Mouse (Mus musculus) neural tube, embryonic 11.5 days (tissue): ENCODE measurements around the gene Gm10521. TPM values are rescaled to one million over a fixed set of nuclear protein-coding genes. Genes with fewer than 3 reads are reported as not detected.
"Not testable (repeated sequence)": the region's sequence is repeated elsewhere in the genome, so short reads cannot be mapped to it uniquely, and the experiment has no call there.

Experiments
- ATAC-seq: fragments of 200-750 bp; cut with Nextera tagmentation; 2 replicates; pipeline ENCODE4 v1.8.0; 2017; ENCODE audit warnings: moderate number of reproducible peaks, mild to moderate bottlenecking, moderate TSS enrichment, moderate library complexity; ENCODE audit not compliant: insufficient read depth, low FRiP score, low TSS enrichment
- DNase-seq: peaks from one replicate; pipeline ENCODE4 v3.0.0-alpha.2; 2015; ENCODE audit warnings: low spot score
- H3K27ac ChIP-seq: fragments of 300-500 bp; sonication (generic); 2 replicates; pipeline ENCODE4 v1.5.1; 2014; ENCODE audit warnings: low read depth, mild to moderate bottlenecking, low read length
- H3K27me3 ChIP-seq: fragments of 300-500 bp; sonication (generic); 2 replicates; pipeline ENCODE4 v1.6.1; 2014; ENCODE audit warnings: mild to moderate bottlenecking, low read length, mixed read lengths; ENCODE audit not compliant: control insufficient read depth, insufficient read depth
- H3K36me3 ChIP-seq: fragments of 300-500 bp; sonication (generic); 2 replicates; pipeline ENCODE4 v1.6.1; 2014; ENCODE audit warnings: mild to moderate bottlenecking, low read length, moderate library complexity, mixed read lengths; ENCODE audit not compliant: control insufficient read depth, insufficient read depth
- H3K4me1 ChIP-seq: fragments of 300-500 bp; sonication (generic); 2 replicates; pipeline ENCODE4 v1.6.1; 2014; ENCODE audit warnings: low read length, mixed read lengths; ENCODE audit not compliant: control insufficient read depth, insufficient read depth
- H3K4me2 ChIP-seq: fragments of 300-500 bp; sonication (generic); 2 replicates; pipeline ENCODE4 v1.6.1; 2014; ENCODE audit warnings: low read depth, mild to moderate bottlenecking, moderate library complexity
- H3K4me3 ChIP-seq: fragments of 300-500 bp; sonication (generic); 2 replicates; pipeline ENCODE4 v1.5.1; 2014; ENCODE audit warnings: low read depth, low read length
- H3K9ac ChIP-seq: fragments of 300-500 bp; sonication (generic); 2 replicates; pipeline ENCODE4 v1.6.1; 2014; ENCODE audit warnings: mild to moderate bottlenecking, low read length
- H3K9me3 ChIP-seq: fragments of 300-500 bp; sonication (generic); 2 replicates; pipeline ENCODE4 v1.6.1; 2016; ENCODE audit warnings: low read length; ENCODE audit not compliant: control insufficient read depth
- WGBS: fragments of 180-500 bp; shearing (Covaris S2); extraction: QIAGEN DNeasy Blood & Tissue Kit; methylation state at CpG from one replicate; pipeline ENCODE4 v1.1.7; 2014; 5-methylcytosine and 5-hydroxymethylcytosine counted together
- polyA plus RNA-seq: library from polyadenylated mRNA; unstranded; fragments of >200 nt; fragmentation: Nextera tagmentation; extraction: Ambion mirVana; gene quantifications from 2 replicates; pipeline ENCODE4 v1.2.1, GENCODE M21; 2014

Gm10521 gene
- not detected in 2 replicates for polyA plus RNA-seq

DNA sequence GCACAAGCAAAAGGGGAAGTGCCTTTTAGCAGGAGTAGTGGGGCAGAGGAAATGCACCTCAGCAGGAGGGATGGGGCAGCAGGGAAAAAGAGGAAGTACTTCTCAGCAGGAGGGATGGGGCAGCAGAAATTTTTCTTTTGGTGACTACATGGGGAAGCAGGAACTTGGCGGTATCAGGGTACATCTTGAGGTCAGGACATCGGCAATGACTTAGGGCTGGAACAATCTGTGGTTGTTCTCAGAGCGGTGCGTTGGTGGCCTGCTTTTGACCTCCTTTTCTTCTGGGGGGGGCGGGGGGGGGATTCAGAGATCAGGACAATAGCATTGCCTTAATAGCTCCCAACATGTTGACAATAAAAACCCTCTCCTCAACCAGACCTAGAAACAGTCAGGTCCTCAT, at the start of gene Gm10521:
TSS of gene Gm10521 (plus strand) at position 301 of the 400 bp plus-strand sequence.
- not testable (repeated sequence) for DNase-seq, ATAC-seq, H3K36me3 ChIP-seq, H3K4me2 ChIP-seq, H3K9ac ChIP-seq, H3K27me3 ChIP-seq, H3K4me1 ChIP-seq, H3K9me3 ChIP-seq, H3K27ac ChIP-seq, H3K4me3 ChIP-seq
- 77% methylated on average over 5 of the region's 5 CpGs for WGBS

DNA sequence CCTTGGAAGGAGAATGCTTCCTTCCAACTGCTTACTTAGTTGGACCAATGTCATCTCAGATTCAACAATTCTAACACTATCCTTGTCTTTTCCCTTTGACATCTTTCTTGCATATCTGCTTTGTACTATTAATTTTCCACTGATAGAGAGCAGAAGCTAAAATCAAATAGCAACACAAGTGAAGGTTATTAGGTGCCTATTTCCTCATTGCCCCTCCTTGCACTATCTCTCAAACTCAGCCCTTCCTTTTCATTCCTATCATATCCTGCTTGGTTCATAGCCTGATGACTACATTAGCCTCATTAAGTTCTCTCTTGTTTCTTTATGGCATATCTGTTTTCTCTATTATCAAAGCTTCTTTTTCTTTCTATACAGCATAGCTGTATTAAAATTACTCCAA, 47.3 kb upstream of the Gm10521 start:
- Histone ChIP-seq H3K36me3 (no peaks in the 10 kb centered on the region), H3K27me3 (no peaks in the 10 kb centered on the region), H3K9me3 (no peaks in the 10 kb centered on the region), H3K4me2 (no peak overlapping the region), H3K4me1 (no peaks in the 10 kb centered on the region), H3K9ac (no peak overlapping the region), H3K27ac (no peak overlapping the region), H3K4me3 (no peak overlapping the region)
- DNase-seq (no peak), ATAC-seq (no peak)

DNA sequence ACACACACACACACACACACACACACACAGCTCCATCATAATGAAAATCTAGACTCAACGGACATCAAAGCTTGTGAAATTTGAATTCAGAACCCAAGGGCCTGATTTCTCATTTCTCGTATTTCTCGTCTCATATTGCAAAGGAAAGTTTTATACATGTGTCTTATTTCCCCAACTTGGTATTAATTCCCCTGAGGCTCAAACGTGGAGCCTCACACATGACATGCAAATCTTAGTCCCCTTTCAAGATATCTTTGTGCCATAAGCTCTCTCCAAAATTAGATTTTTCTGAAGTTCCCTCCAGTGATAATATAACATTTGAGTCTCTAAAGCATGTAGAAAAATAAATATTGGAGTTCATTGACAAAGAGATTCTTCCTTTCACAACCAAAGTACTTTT, 46.7 kb upstream of the Gm10521 start:
- no peak for DNase-seq

DNA sequence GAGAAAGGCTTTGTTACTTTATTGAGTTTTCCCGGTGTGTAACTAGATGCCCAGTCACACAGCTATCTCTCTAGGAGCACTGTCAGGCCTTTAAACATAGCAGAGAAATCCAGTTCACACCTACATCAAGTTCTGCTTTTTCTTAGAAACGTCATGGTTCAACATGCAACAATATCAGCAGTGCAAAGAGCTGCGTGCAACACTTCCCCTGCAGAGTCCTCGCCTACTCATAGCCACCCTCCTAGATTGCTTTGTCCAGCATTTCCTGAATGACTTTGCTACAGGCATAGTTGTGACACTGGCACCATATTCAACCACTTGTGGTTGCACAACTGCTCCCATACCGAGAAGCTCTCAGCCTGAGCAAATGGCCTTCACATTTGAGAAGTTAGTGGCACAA, 46.0 kb upstream of the Gm10521 start:
- DNase-seq (no peak), ATAC-seq (no peak)
- H3K4me2 ChIP-seq: no peak overlapping the region
- H3K9me3 ChIP-seq: no peaks in the 10 kb centered on the region
- no peak overlapping the region for H3K4me3 ChIP-seq
- no peak overlapping the region for H3K27ac ChIP-seq
- H3K36me3 ChIP-seq: no peaks in the 10 kb centered on the region
- no peaks in the 10 kb centered on the region for H3K27me3 ChIP-seq
- H3K9ac ChIP-seq: no peak overlapping the region
- 87% methylated on average over 5 of the region's 5 CpGs for WGBS
- no peaks in the 10 kb centered on the region for H3K4me1 ChIP-seq

More for the DNA sequence above, 46.7 kb upstream of the Gm10521 start:
- WGBS: 86% methylated on average over 4 of the region's 4 CpGs
- Histone ChIP-seq H3K4me2 (no peak overlapping the region), H3K9ac (no peak overlapping the region), H3K36me3 (no peaks in the 10 kb centered on the region), H3K27ac (no peak overlapping the region), H3K27me3 (no peaks in the 10 kb centered on the region), H3K4me3 (no peak overlapping the region), H3K9me3 (no peaks in the 10 kb centered on the region), H3K4me1 (no peaks in the 10 kb centered on the region)
- ATAC-seq: no peak

DNA sequence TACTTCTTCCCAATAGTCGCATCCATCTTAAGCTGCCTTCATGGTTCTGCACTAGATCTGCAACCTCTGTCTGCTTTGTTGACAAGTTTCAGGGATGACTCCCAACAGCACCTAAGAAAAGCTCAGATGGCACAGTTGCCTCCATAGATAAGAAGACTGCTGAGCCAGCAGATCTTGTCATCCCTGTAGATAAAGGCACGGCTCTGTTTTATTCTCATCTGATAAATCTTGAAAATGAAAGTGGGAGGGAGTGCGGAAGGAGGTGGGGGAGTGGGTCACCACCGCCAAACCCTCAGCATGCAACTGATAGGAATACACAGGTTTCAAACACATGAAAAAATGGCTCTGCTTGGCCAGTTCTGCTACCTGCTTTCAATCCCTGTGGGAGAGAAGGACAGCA, 30.0 kb upstream of the Gm10521 start:
- Histone ChIP-seq H3K27ac (no peak overlapping the region), H3K4me2 (no peak overlapping the region), H3K36me3 (no peaks in the 10 kb centered on the region), H3K4me3 (no peak overlapping the region), H3K27me3 (no peaks in the 10 kb centered on the region), H3K9me3 (no peaks in the 10 kb centered on the region), H3K4me1 (no peaks in the 10 kb centered on the region), H3K9ac (no peak overlapping the region)
- ATAC-seq (no peak), DNase-seq (no peak)
- 92% methylated on average over 4 of the region's 4 CpGs for WGBS

DNA sequence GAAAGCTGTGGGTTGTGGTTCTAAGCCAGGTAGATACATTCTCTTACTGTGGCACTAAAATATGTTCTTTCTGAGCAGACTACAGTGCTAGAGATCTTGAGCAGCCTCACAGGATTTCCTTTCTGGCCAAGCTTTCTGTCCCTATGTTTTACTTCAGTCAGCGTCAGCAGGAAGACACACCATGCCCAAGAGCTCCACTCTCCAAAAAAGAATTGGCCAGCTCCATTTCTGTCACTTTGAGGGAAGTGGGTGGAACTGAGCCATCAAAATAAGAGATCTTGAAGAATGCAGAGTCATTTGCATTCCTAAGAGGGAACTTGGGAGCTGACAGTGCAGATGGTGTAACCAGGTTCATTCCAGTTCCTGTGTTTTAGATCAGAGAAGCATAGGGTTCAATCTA, 8.5 kb upstream of the Gm10521 start:
- ATAC-seq (no peak), DNase-seq (no peak)
- Histone ChIP-seq H3K27me3 (no peaks in the 10 kb centered on the region), H3K9me3 (no peaks in the 10 kb centered on the region), H3K4me1 (no peaks in the 10 kb centered on the region), H3K27ac (no peak overlapping the region), H3K4me3 (no peak overlapping the region), H3K4me2 (no peak overlapping the region), H3K9ac (no peak overlapping the region), H3K36me3 (no peaks in the 10 kb centered on the region)
- 89% methylated on average over 1 of the region's 1 CpGs for WGBS

DNA sequence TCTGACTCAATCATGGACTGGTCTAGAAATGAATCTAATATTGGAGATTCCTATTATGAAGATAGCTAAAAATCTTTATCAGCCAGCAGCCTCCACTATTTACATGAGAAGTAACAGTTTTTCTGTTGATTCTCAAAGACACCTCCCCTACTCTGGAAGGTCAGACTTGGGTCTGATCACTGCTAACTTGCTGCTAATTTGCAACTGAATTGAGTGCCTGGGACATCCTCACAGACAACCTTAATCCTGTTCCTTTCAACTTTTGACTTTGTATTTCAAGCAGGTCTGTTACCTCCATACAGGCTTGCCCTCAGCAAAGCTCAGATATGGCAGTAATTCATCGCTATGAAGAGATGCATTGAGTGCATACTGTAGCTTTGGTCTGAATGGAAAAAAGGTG, 8.5 kb downstream of the Gm10521 start:
- H3K36me3 ChIP-seq: no peaks in the 10 kb centered on the region
- no peaks in the 10 kb centered on the region for H3K27me3 ChIP-seq
- no peak overlapping the region for H3K4me3 ChIP-seq
- ATAC-seq (no peak), DNase-seq (no peak)
- H3K9ac ChIP-seq: no peak overlapping the region
- no peak overlapping the region for H3K27ac ChIP-seq
- no peaks in the 10 kb centered on the region for H3K4me1 ChIP-seq
- H3K4me2 ChIP-seq: no peak overlapping the region
- H3K9me3 ChIP-seq: no peaks in the 10 kb centered on the region
- 79% methylated on average over 1 of the region's 1 CpGs for WGBS

DNA sequence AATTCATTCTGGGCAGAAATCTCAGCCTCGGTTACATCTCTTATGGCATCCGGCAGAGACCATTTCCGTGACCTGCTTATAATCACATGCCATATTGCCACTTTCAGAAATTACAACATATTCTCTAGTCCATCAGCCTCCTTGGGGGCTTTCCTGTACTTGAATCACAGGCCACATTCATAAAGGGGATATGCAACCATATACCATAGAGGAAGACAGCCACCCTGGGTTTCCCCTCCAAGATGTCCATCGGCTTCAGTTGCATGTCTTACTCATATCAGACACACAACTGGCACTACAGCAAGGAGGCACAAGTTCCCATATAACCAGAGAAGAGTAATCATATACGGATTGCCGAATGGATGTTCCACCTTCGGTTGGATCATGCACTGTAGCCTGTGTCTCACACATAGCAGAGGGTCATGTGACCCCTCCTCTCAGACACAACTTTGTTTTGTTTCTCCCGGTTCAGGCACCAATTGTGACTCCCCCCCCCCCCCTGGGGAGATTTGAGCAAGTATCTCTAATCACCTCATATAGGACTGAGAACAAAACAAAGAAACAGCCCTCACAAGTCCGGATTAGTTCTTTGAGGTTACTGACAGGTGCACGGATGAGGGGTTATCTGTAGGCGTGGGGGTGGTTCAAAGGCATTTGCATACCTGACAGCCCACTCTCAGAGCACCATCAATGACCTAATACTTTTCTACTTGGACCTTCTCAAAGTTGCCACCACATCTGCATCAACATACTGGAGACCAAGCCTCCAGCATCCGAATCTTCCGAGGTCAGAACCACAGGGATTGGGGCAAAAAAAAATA, 20.4 kb downstream of the Gm10521 start:
- 86% methylated on average over 13 of the region's 13 CpGs for WGBS
- DNase-seq (no peak), ATAC-seq (no peak)

DNA sequence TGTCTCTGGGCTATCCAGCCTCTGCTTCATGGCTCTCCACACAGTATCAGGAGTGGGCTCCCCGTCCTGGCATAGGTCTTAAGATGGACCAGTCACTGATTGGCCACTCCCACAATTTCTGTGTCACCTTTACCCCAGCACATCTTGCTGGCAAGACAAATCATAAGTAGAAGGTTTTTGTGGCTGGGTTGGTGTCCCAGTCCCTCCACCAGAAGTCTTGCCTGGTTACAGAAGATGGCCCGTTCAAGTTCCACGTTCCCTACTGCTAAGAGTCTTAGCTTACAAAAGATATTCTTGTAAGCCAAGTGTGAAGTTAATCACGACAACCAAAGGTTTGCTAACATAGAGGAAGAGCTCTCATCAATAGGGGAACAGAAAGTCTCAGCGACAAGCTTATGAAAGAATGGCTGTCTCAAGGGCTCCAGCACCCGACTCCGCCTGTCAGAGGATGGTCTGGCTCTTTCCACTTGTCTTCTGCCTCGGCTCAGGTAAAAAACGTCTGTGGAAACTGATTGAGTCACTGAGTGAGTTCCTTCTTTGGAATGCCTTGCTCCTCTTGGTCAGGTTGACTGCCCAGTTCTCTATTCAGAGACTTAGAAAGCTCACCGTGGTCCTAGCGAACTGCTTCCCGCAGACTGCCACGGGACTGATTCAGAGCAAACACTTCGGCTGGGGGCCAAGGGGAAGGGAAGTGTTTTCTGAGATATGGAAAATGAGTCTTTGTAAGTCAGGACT, 22.0 kb downstream of the Gm10521 start, which contains the start of gene Slamf6:
TSS of gene Slamf6 (plus strand) at position 211 of the 735 bp plus-strand sequence.
- Histone ChIP-seq H3K27ac (no peak within 1 kb of the TSS), H3K36me3 (no peaks in the 10 kb centered on the region), H3K9ac (no peak within 1 kb of the TSS), H3K27me3 (no peaks in the 10 kb centered on the region), H3K4me1 (no peaks in the 10 kb centered on the region), H3K9me3 (no peaks in the 10 kb centered on the region), H3K4me3 (no peak within 1 kb of the TSS), H3K4me2 (no peak within 1 kb of the TSS)
- WGBS: 88% methylated on average over 14 of the region's 14 CpGs
- DNase-seq (no peak), ATAC-seq (no peak)

More for the DNA sequence above, 20.4 kb downstream of the Gm10521 start:
- Histone ChIP-seq H3K27ac (no peak overlapping the region), H3K36me3 (no peaks in the 10 kb centered on the region), H3K9me3 (no peaks in the 10 kb centered on the region), H3K27me3 (no peaks in the 10 kb centered on the region), H3K4me1 (no peaks in the 10 kb centered on the region), H3K4me2 (no peak overlapping the region), H3K4me3 (no peak overlapping the region), H3K9ac (no peak overlapping the region)
